Mouse (Mus musculus): ENCODE data around the gene Myo3a.

DNA sequence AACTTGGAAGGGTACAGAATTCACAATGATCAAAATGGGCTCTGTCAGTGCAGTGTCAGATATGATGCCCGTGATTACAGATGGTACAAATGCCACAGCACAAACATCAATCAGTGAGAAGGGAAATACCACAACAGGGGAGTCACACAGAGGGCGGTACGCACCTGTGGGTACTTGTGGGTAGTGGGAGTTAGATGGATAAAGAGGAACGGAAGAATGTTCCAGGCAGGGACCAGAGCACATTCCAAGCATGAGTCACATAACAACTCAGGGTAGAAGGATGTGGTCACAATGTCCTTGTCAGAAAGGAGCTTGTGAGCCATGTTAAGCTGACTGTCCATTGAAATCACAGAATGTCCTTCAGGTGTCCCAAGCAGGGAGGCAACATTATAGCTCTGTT is 424.5 kb downstream of the Myo3a start:
- no peak for TF ChIP-seq GATA1 (IDR thresholded peaks at IDR 0.05; ENCODE audit: low read length)
- no peak for TF ChIP-seq TAL1 (IDR thresholded peaks at IDR 0.05; ENCODE audit: low read length)
